Mouse (Mus musculus): ENCODE results near the gene A430078G23Rik. TPM values are rescaled to one million over a fixed set of nuclear protein-coding genes. Genes with fewer than 3 reads are reported as not detected.
A peak's percentile ranks its signal among the peaks of the same experiment; 100 is the strongest.

A430078G23Rik gene
- total RNA-seq, 2 experiments from 2014 or later = 0.34 to 0.67 TPM

GRCm38 (mm10) chr8:3346691-3347413 is 6.4 kb upstream of the A430078G23Rik start:
- intact Hi-C loops (cut with DNase I) = no loop called here
- DNase-seq (ENCODE audit: low spot score) = no peak

GRCm38 (mm10) chr8:3348142-3348823 is 4.9 kb upstream of the A430078G23Rik start:
- DNase-seq (ENCODE audit: low spot score) = no peak
- intact Hi-C loops (cut with DNase I) = no loop called here

GRCm38 (mm10) chr8:3350747-3351146 is 2.5 kb upstream of the A430078G23Rik start:
- intact Hi-C loops (cut with DNase I) = no loop called here
- no peak for DNase-seq (ENCODE audit: low spot score)

GRCm38 (mm10) chr8:3352715-3353114 is 500 bp upstream of the A430078G23Rik start:
- no peak for DNase-seq (ENCODE audit: low spot score)
- intact Hi-C loops (cut with DNase I) = no loop called here

GRCm38 (mm10) chr8:3353811-3354442 is 712 bp downstream of the A430078G23Rik start:
- intact Hi-C loops (cut with DNase I) = no loop called here
- no peak for DNase-seq (ENCODE audit: low spot score)

- intact Hi-C loops (cut with DNase I) = no loop called here
- no peak for DNase-seq (ENCODE audit: low spot score)
Observed at GRCm38 (mm10) chr8:3354443-3354812, 1.2 kb downstream of the A430078G23Rik start.

GRCm38 (mm10) chr8:3355586-3355985 is 2.4 kb downstream of the A430078G23Rik start:
- DNase-seq (ENCODE audit: low spot score) = no peak
- intact Hi-C loops (cut with DNase I) = no loop called here

GRCm38 (mm10) chr8:3358060-3358459 is 4.8 kb downstream of the A430078G23Rik start:
- intact Hi-C loops (cut with DNase I) = loop anchor here (2.0 kb wide), 2 partner anchors 93 to 315 kb away; partner anchors contain the start of gene Fcor
- peak; percentile 27 for DNase-seq (ENCODE audit: low spot score)

- intact Hi-C loops (cut with DNase I) = no loop called here
- DNase-seq (ENCODE audit: low spot score) = no peak
Observed at GRCm38 (mm10) chr8:3367086-3367485, 13.9 kb downstream of the A430078G23Rik start.

- intact Hi-C loops (cut with DNase I) = no loop called here
- DNase-seq (ENCODE audit: low spot score) = no peak
Observed at GRCm38 (mm10) chr8:3368091-3368490, 14.9 kb downstream of the A430078G23Rik start.

GRCm38 (mm10) chr8:3375748-3376147 is 22.5 kb downstream of the A430078G23Rik start:
- no peak for DNase-seq (ENCODE audit: low spot score)
- intact Hi-C loops (cut with DNase I) = no loop called here

GRCm38 (mm10) chr8:3376641-3377274 is 23.5 kb downstream of the A430078G23Rik start:
- peak; percentile 19 for DNase-seq (ENCODE audit: low spot score)
- intact Hi-C loops (cut with DNase I) = no loop called here

GRCm38 (mm10) chr8:3387286-3387685 is 34.1 kb downstream of the A430078G23Rik start:
- intact Hi-C loops (cut with DNase I) = loop anchor here (2.0 kb wide), 1 partner anchor 30 kb away; no protein-coding TSS in a partner anchor
- no peak for DNase-seq (ENCODE audit: low spot score)

GRCm38 (mm10) chr8:3388591-3389338 is 35.5 kb downstream of the A430078G23Rik start:
- intact Hi-C loops (cut with DNase I) = no loop called here
- no peak for DNase-seq (ENCODE audit: low spot score)

GRCm38 (mm10) chr8:3389506-3389905 is 36.3 kb downstream of the A430078G23Rik start:
- no peak for DNase-seq (ENCODE audit: low spot score)
- intact Hi-C loops (cut with DNase I) = no loop called here

- intact Hi-C loops (cut with DNase I) = loop anchor here (2.0 kb wide), 1 partner anchor 31 kb away; no protein-coding TSS in a partner anchor
- no peak for DNase-seq (ENCODE audit: low spot score)
Observed at GRCm38 (mm10) chr8:3392293-3392692, 39.1 kb downstream of the A430078G23Rik start.

GRCm38 (mm10) chr8:3392771-3393710 is 39.8 kb downstream of the A430078G23Rik start, which contains the start of gene Arhgef18:
Arhgef18 (plus strand) TSS chr8:3393006.
- peak; percentile 80 for DNase-seq (ENCODE audit: low spot score)
- intact Hi-C loops (cut with DNase I) = loop anchor here (2.0 kb wide), 1 partner anchor 30 kb away; no protein-coding TSS in a partner anchor

- DNase-seq (ENCODE audit: low spot score) = no peak
- intact Hi-C loops (cut with DNase I) = loop anchor here (2.0 kb wide), 1 partner anchor 16 kb away; no protein-coding TSS in a partner anchor
Observed at GRCm38 (mm10) chr8:3394600-3394999, 41.4 kb downstream of the A430078G23Rik start.

Measured in heart, postnatal 25 days (tissue).